Mouse (Mus musculus): ENCODE data around the gene Atpaf1.

- TF ChIP-seq CTCF (IDR thresholded peaks at IDR 0.05; ENCODE audit: borderline replicate concordance, insufficient read depth, low read length) (no peak), POLR2A (IDR thresholded peaks at IDR 0.05; ENCODE audit: low read depth, low read length) (no peak)
Measured at GRCm38 (mm10) chr4:115761206-115761605, 23.4 kb upstream of the Atpaf1 start.

All from embryonic fibroblast, embryonic 13.5 days (primary cell).